Mouse (Mus musculus): ENCODE results near the gene Ap3m1. TPM values are rescaled to one million over a fixed set of nuclear protein-coding genes. Genes with fewer than 3 reads are reported as not detected.

The Ap3m1 gene
- total RNA-seq, 2 experiments from 2014 or later, result 97.2 to 98.8 TPM

DNA sequence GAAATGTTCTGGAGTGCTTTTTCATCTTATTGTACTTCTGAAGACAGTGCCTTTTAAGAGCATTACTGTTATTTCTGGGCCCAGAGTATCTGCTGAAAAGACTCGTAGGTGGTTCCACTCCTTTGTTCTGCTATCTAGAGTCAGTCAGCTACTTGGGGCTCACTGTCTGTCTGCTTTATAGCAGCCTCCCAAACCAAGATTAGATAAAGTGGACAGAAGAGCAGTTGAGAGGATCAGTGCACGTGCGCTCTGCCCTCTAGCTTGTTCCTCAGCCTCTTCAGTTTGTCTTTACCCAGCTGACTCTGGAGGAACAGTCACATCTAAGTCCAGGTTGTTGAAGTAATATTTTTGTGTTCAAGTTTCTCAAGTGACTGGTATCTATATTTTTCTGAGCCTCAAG is 21.7 kb upstream of the Ap3m1 start:
- DNase-seq, result no peak

DNA sequence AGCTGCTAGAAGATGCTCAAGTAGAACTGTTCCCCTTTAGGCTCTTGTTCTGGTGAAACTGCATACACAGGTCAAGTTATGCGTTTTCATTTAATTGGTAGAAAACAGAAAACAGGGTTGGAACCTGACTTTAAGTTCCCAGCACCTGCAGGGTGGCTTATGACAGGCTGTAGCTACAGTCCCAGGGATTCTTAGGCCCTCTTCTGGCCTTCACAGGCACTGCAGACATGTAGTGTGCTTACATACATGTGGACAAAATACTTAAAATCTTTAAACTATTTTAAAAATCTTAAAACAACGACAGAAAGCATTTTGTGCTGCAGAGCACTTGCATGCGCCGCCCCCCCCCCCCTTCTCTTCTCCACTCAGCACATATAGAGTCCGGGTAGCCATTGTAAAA is 17.3 kb upstream of the Ap3m1 start:
- no peak for DNase-seq

DNA sequence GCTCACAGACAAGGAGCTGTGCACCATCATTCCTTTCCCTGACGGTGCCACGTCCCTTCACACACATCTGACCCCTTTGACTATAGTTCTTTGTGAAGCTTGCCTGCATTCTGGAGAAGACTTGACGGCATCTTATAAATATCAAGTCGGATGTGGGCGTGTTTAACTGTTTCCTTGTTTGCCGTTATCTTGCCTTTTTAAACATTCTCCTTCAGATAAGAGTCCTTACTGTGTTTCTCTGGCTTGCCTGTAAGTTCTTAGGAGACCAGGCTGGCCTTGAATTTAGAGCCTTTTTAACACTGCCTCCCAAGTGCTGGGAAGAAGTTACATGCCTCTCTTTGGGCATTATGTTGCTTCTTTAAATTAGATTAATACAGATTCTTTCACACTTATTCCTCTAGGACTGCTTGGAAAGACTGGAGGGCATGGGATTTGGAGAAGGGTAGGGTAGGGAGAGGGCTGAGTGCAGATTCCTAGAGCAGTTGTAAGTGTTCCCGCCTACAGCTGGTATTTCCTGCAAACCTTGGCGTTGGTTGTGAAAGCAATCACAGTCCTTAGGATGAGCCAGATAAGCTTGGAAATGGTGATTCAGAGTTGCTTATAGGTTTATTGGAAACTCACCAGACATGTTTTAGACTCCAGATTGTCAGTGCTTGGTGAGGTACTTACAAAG is 13.3 kb upstream of the Ap3m1 start:
- no peak for DNase-seq

DNA sequence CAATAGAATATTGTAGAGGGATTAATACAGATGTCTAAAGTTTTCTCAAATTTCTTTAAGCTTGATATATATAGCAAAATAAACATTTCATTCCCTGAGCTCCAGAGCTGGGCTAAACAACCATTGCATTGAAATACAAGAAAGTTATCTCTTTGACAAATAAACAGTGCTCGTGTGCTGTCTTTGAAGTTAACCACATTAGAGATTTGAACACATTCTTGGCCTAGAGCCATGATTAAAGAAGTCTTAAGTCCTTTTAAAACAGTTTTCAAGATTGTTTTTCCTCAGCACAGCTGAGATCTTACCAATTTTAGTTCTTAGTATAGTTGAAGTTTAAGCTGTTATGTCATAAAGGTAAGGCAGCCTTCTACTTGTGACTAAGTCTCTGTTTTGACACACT is 12.0 kb upstream of the Ap3m1 start:
- no peak for DNase-seq

DNA sequence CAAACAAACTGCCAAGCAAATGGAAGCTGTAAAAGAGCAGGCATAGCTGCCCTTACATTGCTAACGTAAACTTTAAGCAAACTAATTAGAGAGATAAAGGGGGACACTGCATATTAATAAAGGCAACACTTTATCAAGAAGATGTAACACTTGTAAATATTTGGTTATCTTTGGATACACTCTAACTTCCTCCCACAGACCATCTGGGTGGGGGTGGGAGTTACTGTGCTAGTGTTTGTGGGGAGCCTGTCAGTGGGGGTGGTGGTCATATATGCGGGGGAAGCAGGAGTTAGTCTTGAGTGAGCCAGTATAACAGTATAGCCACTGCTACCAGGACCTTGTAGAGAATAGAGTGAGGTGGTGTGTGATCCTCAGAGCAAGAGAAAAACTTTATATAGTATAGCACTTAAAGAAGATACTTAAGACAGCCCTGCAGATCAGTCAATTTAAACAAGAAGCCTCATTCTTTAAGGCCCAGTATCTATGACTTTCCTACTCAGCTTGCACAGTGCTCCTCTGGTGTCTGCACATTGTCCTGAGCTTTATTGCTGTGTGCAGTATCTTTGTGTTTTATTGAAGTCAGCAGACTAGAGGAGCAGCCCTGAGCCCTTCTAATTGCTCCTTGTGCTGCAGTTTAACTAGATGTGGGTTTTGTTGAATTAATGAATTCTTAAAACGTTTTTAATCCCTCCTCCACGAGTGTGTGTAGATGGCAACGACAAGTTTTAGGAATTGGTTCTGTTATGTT is 10.6 kb upstream of the Ap3m1 start:
- no peak for DNase-seq

DNA sequence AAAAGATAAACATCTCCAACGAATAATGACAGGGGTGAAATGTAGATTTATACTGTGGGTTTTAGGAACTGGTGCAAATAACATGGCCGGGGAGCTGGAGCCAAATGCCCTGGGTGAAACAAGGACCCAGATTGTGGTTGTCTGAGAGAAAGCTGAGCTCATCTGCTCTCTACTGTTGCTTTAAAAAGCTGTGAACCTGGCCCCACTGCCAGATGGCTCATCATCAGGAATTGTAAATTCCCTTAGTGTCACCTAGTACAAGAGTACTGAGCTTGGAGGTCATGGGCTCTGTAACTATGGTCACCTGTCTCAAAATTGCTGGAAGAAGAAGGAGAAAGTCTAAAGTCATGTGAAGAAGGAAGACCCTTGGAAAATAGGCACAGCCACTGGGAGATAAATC is 6.7 kb upstream of the Ap3m1 start:
- DNase-seq, result no peak

DNA sequence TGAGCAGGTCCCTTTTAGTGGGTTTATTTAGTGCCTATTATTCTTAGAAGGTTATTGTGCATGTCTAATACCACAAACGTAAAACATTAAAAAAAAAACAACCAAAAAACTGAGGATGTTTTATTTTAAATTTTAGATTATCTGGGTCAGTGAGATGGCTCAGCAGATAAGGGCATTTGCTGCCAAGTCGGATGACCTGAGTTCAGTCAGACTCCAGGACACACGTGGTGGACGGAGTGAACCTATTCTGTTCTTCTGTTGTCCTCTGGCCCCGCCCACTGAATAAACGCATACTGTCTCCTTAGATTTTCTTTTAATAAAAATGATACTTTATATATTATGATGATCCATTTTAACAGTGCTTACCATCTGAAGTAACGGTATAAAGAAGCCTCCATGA is 1.3 kb upstream of the Ap3m1 start:
- DNase-seq, result peak; percentile 14 to 30

DNA sequence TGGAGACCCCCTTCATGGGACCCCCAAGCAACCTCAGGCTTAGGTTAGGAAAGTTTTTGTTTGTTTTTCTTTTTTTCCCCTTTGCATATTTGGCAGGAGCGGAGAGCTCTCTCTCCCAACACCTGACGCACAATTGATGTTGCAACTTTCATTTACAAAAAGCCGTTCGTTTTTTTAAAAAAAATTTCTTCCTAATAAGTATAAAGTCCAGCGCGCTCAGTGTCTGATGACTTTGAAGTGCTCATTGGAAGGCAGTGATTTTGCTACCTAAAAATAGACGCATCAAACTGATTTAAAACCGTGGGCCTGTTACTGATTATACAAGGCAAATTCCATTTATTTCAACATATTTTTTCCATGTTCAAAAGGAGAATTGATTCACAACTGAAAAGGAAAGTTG is 843 bp upstream of the Ap3m1 start:
- DNase-seq, result no peak

DNA sequence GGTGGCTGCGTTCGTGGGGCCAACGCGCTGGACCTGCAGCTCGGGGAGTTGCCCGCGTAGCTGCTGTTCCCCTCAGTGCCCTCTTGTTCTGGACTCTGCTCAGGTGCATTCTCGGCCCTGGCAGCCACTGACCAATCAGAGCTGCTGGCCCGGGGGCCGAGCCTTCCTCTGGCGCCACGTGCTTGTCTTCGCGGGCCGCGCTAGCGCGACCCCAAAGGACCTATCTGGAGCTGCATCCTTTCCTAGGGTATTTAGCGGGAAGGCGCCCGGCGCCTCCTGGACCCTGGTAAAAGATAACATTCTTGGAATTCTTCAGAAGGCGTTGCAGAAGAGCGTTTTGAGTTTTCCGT is 448 bp upstream of the Ap3m1 start:
- DNase-seq, result peak; percentile 66 to 74

DNA sequence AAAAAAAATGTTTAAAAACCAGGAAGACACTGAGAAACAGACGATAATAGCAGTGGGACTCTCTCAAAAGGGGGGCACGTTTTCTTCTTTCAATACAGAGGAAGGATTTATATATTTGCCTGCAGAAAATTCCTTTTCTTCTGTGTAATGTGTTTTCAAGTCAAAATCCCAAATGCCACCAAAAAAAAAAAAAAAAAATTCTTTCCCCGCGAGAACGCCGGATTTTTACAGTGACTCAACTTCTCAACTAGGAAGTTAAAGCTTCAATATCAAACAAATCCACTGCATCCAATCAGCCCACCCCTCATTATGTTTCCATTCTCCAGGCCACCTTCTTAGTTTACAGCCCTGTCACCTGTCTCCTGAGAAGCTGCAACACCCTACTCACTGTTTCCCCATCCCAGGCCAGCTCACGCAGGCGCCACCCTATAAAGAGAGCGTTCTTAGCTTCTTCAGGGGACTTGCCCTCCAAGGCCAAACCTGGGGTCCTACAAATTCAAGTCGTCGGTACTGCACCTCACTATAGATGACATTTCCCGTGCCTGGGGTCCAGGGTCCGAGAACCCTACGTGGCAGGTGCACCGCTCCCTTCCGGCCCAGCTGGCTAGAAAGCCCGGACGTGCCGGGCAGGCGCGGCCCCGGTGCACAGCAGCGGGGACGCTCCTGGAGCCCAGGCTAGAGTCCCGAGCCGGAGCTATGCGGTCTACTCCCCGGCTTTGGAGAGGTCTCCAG is 762 bp downstream of the Ap3m1 start:
- no peak for DNase-seq

DNA sequence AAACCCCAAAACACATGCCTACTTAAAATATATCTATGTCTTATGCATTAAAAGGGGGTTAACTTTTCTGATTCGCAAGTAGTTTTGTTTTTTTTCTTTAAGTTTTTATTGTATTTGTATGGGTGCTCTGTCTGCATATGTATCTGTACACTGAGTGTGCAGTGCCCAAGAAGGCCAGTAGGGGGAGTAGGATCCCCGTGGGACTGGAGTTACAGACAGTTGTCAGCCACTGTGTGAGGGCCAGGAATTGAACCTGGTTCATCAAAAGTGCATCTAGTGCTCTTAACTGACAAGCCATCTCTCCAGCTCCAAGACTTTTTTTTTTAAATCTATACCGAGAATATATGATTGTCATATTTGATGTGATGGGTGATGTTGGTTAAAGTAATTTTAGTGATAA is 1.6 kb downstream of the Ap3m1 start:
- peak in 1 of 2 experiments; percentile 41 for DNase-seq

DNA sequence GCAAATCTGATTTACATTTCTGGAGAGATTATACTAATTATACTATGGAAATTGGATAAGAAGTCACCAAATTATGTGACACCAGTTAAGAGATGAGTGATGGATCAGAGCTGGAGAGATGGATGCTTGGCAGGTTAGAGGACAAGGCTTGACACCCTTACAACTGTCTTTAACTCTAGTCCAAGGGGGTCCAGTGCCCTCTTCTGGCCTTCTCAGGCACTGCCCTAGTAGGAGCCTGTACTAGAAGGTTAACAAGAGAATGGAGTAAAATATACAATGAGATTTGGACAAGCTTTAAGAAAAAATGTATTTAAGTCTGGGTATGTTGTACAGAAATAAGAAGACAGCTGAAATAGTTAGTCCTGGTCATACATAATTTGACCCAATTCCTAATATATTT is 3.4 kb downstream of the Ap3m1 start:
- DNase-seq, result peak; percentile 56 to 65

DNA sequence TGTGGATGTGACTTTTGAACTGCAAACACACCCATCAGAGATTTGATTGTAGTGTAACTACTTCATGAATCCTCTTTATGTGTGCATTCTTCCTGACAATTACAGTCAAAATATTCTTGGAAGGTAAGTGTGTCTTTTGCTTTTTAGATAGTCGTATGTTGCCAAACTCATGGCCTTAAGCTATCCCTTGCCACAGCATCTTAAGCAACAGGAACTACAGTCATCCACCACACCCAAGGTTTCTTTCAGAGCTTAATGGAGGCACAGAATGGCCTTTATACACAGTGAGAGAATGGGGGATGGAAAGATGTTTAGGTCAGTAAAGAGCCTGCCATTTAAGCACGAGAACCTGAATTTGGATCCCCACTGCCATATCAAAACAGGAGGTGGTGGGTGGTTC is 4.5 kb downstream of the Ap3m1 start:
- DNase-seq, result no peak

DNA sequence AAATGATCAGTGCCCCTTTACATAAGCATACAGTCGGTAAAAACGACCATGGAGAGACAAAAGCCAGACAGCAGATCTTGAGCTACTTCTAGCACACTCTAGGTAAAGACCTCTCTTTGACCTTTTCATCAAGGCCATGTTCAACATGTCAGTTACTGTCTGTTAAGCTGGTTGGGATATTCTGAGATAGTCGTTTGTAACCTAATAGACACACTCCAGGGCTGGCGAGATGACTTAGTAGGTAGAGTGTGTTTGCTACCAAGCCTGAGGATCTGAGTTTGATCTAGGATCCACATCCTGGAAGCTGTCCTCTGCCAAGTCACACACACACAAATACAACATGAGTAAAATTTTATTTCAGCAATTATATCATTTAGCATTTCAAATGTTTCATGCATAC is 12.7 kb downstream of the Ap3m1 start:
- no peak for DNase-seq

DNA sequence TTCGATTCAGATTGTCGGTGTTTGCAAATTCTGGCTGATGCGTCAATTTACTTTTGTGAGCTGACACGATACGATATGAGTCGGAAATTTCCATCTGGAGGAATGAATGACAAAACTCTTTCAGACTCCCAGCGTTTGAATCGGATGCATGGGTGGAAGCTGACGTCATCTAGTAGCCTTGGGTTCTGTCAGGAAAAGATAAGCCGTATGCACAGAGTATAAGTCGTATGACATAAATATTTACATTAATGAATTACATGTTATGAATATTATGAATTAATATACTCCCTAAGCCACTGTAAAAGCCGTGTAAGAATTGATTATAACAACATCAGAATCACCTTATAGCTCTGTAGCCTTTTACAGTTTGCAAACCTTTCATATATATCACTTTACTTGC is 13.2 kb downstream of the Ap3m1 start:
- DNase-seq, result no peak

DNA sequence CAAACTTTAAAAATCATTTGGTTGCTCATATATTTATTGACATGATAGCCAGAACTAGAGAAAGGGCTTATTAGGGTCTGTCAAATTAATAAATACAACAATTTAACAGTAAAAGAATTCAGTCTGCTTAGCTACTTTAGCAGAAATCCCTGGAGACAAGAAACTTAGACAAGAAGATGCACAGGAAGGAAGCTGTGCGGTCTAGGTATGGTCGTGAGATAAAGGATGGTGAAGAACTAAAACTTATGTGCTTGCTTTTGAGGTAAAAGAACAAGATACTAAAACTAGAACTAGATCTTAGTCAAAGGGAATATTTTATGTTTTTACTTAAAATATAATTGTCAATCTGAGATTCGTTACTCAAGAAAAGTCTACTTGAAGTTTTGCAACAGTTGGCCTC is 17.5 kb downstream of the Ap3m1 start:
- no peak for DNase-seq

DNA sequence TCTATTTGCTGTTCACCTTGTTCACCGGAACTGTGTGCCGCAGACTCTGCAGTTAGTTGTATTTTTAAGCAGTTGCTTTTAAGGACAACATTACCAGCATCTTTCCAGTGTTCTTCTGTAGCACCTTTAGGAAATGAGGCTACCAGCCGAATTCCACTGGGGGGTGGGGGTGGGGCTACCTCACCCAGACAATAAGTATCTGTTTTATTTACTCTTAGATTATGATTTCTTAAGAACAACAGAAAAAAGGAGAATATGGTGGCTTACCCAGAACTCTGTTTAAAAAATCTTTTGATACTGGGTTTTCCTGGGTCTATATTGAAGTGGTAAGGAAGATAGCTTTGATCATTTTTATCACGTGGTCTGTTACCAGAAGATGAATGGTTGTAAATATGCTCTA is 18.0 kb downstream of the Ap3m1 start:
- DNase-seq, result no peak

DNA sequence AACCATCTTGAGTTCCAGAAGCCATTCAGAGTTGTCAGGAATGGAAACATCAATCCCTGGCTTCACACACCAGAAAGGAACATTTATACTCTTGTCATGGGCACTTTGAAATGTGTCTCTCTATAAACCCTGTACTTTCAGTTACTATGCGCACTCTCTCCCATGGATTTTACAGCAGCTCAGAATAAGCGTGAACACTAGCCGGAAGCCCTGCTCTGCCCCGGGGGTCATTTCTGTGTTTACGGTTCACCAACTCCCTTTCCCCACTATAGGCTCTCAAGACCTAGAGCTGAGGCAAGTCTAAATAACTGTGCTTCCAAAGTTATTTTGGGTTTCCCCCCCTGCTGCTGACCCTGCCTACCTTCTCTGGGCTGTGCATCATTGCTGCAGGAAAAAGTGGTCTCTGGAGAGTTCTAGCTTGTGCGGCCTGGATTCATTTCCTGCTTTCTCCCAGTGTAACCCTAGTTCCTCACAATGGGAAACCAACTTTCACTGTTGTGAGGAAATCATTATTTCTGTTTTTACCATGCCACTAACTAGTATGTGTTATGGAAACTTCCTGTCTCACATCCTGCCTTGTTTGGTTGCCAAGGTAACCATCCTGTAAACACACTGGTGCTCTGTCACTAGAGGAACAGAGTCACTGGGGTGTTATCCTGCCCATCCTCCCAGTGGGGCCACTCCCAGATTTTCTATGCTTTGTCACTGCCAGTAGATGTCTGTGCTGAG is 20.4 kb downstream of the Ap3m1 start:
- DNase-seq, result peak; percentile 59 to 64

DNA sequence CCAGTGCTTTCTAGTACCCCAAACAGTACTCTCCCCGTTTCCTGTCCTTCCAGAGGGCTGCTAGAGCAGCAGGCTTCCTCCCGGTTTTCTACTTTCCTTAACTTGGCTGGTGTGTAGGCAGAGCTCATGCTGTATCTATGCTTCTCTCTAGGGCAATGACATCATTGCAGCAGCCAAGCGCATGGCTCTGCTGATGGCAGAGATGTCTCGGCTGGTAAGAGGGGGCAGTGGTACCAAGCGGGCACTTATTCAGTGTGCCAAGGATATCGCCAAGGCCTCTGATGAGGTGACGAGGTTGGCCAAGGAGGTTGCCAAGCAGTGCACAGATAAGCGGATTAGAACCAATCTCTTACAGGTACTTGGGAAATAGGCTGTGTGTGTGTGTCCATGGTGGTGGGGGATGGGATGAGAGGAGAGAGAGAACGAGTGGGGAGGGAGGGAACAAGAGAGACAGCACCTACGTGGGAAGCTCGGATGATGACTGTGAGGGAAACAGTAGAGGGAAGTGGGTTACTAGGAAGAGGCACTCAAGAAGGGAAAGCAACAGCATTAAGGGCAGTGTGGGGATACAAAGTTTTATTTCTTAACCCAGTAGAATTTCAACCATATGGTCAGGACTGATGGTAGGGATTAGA is 23.2 kb downstream of the Ap3m1 start:
- no peak for DNase-seq

DNA sequence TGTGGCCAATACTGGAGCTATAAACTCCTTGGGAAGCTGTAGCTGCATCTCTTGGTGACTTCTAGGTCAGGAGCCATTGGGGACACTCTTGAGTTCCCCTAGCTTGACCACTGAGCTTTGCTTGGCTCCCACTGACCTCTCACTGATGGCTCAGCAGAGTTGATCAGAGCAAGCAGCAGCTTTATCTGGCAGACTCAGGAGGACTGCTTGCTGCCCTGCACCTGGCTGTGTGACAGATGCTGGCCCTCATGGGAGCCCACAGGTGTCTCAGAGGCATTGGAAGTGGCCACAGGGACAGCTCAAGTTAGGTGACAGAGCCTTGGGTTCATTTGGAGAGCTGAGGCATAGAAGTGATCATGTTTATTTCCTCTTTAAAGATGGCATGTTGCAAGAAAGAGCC is 24.8 kb downstream of the Ap3m1 start:
- DNase-seq, result no peak

DNA sequence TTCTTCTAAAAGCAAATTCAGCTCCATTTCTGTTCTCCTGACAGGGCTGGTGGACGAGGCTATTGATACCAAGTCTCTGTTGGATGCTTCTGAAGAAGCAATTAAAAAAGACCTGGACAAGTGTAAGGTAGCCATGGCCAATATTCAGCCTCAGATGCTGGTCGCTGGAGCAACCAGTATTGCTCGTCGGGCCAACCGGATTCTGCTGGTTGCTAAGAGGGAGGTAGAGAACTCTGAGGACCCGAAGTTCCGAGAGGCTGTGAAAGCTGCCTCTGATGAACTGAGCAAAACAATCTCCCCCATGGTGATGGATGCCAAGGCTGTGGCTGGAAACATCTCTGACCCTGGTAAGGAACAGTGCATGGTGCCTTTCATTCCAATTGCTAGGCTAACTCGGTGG is 31.9 kb downstream of the Ap3m1 start:
- no peak for DNase-seq

DNA sequence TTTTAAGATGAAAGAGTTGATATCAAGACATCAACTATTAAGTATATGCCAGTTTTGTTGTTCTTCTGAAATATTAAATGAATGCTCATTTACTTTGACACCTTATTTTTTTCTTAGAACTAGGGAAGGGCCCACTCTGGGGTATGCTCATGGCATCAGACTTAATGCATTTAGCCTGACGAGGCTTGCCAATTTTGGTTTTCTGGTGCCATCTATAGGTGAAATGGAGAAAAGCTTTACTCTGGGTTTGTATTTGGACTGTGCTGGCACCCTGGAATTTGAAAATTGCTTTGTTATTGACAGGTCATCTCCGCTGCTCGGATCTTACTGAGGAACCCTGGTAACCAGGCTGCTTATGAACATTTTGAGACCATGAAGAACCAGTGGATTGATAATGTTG is 33.3 kb downstream of the Ap3m1 start:
- DNase-seq, result no peak

All from adrenal gland, postnatal 36 days (tissue).